Mouse (Mus musculus) erythroblast, adult 5-6 weeks (primary cell): ENCODE results near the gene Podxl2. TPM values are rescaled to one million over a fixed set of nuclear protein-coding genes. Genes with fewer than 3 reads are reported as not detected.

Experiments
- ATAC-seq: replicated peaks from 2 replicates; pipeline ENCODE4 v1.8.0; 2016; ENCODE audit warnings: moderate number of reproducible peaks, mild to moderate bottlenecking, moderate TSS enrichment, inconsistent platforms; ENCODE audit not compliant: poor library complexity, low FRiP score, severe bottlenecking
- total RNA-seq, 2 experiments: library from RNA; stranded (forward) in 1 of 2; stranded (reverse) in 1 of 2; fragments of 150-400 nt in 1 of 2; fragments of 200-764, 138-1000 nt in 1 of 2; gene quantifications; 2 replicates each; pipeline versions ENCODE4 v1.2.3 to v1.2.4; 2015 to 2017; ENCODE audit warnings: low replicate concordance in 2 of 2

Gene Podxl2
- total RNA-seq, 2 experiments from 2014 or later, result not detected

GRCm38 (mm10) chr6:88809091-88810037, 65.5 kb downstream of the Podxl2 start:
- no peak for ATAC-seq

DNA sequence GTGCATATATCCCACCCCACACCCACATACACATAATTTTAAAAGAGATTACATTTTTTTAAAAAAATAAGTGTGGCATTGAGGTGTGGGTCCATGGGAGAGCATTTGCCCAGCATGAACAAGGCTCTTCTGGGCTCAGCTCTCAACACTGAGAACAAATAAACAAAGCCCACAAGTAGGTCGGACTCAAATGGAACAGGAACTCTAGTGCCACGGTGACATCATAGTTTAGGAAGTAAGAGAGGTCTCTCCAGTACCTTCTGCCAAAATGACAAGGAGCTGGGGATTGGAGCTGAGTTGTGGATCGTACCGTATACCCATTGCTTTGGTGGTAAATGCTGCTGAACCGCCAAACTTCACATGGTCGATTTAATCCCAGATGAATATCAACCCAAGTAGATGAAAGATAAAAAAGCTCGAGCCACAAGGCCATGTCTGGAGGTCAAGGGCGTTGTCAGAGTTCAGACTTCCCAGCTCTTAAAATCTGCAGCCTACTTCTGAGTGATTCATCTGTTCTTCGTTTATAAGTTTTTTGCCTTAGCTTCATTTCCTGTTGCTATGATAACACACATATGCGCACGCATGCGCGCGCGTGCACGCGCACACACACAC, 69.8 kb downstream of the Podxl2 start:
- ATAC-seq, result no peak

- ATAC-seq, result peak; percentile 82
Observed at GRCm38 (mm10) chr6:88803957-88804695, 70.7 kb downstream of the Podxl2 start.

GRCm38 (mm10) chr6:88803051-88803450, 71.8 kb downstream of the Podxl2 start:
- peak; percentile 68 for ATAC-seq

GRCm38 (mm10) chr6:88800735-88801134, 74.1 kb downstream of the Podxl2 start:
- ATAC-seq, result no peak

DNA sequence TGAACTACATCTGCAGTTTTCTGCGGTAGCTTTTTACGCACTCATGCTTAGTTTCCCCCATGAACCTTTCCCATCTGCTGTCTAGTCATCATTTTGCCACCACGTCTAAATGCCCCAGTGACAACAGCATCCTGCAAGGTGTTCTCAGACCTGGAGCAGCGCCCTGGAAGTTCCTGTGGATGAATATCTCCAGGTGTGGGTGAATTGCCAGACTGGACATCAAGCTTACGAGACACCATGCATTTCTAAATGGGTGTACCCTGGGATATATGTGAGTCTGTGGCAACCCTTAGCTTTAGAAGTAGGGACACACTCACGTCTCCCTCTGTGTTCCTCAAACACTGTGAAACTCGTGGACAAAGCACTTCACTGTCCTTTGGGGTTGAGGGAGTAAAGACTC, 74.7 kb downstream of the Podxl2 start:
- no peak for ATAC-seq

DNA sequence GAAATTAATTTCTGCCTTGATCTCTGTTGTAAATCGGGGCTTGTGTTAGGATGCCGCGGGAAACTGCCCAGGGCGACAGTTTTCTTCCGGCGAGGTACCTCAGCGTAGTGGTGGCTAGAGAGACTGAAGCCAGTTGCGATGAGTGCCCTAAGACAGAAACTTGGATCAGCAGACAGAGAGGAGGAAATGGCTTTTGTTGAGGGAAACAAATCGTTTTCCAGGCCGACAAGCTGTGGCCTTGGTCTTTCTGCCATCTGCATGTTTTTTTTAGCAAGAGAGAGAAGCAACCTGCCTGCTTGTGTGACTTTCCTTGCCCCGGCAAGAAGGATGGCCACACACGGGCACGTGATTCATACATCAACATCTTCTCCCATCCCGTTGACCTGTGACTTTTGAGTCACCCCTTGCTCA, 80.3 kb downstream of the Podxl2 start:
- ATAC-seq, result no peak

- no peak for ATAC-seq
Observed at GRCm38 (mm10) chr6:88793872-88794271, 81.0 kb downstream of the Podxl2 start.

DNA sequence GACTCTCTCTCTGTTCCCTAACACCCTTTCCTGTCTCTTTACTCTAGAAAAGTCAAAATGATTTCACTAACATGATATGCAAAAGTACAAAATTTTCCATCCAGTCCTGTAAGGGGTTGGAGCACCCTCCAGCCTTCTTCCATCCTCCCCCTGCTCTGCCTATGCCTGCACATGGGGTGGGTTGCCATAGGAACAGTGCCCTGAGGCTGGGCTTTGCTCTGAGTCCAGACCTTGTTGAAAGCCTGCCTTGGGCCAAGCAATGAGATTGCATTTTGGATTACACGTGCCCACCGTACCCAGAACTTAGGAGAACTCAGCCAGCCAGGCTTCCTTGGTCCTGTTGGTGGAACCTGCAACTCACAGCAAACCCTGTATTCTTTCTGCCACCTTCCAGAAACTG, 81.6 kb downstream of the Podxl2 start:
- no peak for ATAC-seq

Other genes starting within 250 kb of the Podxl2 start
- gene Kbtbd12, start 237.1 kb downstream of the Podxl2 start, total RNA-seq (2015; ENCODE audit: low replicate concordance), result 15.5 and 26.9 TPM in 2 replicates
- gene Kbtbd12, start 237.1 kb downstream of the Podxl2 start, total RNA-seq (2017; ENCODE audit: low replicate concordance), result 32.2 and 64.1 TPM in 2 replicates
- gene Mgll, start 150.6 kb downstream of the Podxl2 start, total RNA-seq (2015; ENCODE audit: low replicate concordance), result 29.8 and 41.2 TPM in 2 replicates
- gene Mgll, start 150.6 kb downstream of the Podxl2 start, total RNA-seq (2017; ENCODE audit: low replicate concordance), result 44.1 and 78.5 TPM in 2 replicates
- gene Abtb1, start 33.1 kb downstream of the Podxl2 start, total RNA-seq (2015; ENCODE audit: low replicate concordance), result 78.6 and 90.1 TPM in 2 replicates
- gene Abtb1, start 33.1 kb downstream of the Podxl2 start, total RNA-seq (2017; ENCODE audit: low replicate concordance), result 218 and 344 TPM in 2 replicates
- gene Mcm2, start 23.7 kb upstream of the Podxl2 start, total RNA-seq (2015; ENCODE audit: low replicate concordance), result 30.6 and 34.7 TPM in 2 replicates
- 78.5 and 87.8 TPM in 2 replicates for gene Mcm2, start 23.7 kb upstream of the Podxl2 start, total RNA-seq (2017; ENCODE audit: low replicate concordance)
- gene Tpra1, start 27.2 kb upstream of the Podxl2 start, total RNA-seq (2015; ENCODE audit: low replicate concordance), result 112 and 136 TPM in 2 replicates
- 210 and 272 TPM in 2 replicates for gene Tpra1, start 27.2 kb upstream of the Podxl2 start, total RNA-seq (2017; ENCODE audit: low replicate concordance)